Mouse (Mus musculus): Measurements from ENCODE around the gene Cnksr3.

GRCm38 (mm10) chr10:7127828-7128227, 84.2 kb downstream of the Cnksr3 start:
- TF ChIP-seq E2F4 (IDR thresholded peaks at IDR 0.05; ENCODE audit: borderline replicate concordance, low read depth, low read length) (no peak), CTCF (IDR thresholded peaks at IDR 0.05 in 2 of 3, conservative IDR thresholded peaks at IDR 0.05 in 1 of 3; ENCODE audit: control insufficient read depth in 1 of 3, insufficient read depth in 1 of 3, low read depth in 2 of 3, low read length in 3 of 3, poor library complexity in 1 of 3, severe bottlenecking in 1 of 3) (no peak), JUND (IDR thresholded peaks at IDR 0.05; ENCODE audit: low read depth, low read length) (no peak), EP300 (IDR thresholded peaks at IDR 0.05; ENCODE audit: low read depth in 1 of 2, low read length in 2 of 2) (no peak), POLR2A (IDR thresholded peaks at IDR 0.05; ENCODE audit: control insufficient read depth in 1 of 2, insufficient read depth in 1 of 2, low read depth in 1 of 2, low read length in 2 of 2, poor library complexity in 1 of 2) (no peak), SIN3A (IDR thresholded peaks at IDR 0.05; ENCODE audit: low read length) (no peak), MYC (IDR thresholded peaks at IDR 0.05; ENCODE audit: low read depth, low read length) (no peak)

Measured in MEL (cell line).